Mouse (Mus musculus): ENCODE results near the gene Mapk3.

DNA sequence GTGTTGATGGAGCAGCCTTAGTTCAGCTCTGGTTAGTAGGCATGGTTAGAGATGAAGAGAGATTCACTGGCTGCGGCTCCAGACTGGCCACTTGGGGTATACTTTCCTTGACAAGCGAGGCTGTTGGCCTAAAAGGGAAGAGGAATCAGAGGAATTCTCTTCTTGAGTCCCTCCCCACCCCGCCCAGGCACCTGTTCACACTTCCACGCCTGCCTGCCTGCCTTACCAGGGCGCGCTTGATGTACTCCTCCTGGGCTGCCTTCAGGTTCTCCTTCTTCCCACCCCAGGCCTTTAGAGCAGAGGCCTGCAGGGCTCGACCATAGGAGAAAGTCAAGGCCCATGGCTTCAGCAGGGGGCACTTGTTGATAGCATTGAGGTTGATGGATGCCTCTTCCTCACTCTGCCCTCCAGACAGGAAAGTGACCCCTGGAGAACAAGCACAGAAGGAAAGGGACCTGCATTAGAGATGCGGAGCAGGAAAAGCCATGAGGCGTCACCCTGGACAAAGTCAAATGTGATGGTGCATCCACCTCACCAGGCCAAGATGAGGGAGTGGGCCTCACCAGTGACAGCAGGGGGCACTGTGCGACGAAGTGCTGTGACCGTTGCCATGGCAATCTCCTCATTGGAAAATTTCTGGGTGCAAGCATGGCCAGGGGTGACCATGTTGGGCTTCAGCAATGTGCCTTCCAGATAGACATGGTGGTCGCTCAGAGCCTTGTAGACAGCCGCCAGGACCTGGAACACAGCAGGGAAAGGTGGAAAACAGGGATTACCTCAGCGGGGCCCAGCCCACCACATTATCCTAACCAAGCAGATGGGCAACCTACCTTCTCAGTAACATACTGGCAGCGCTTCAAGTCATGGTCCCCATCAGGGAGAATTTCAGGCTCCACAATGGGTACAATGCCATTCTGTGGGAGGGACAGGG lies 36.3 kb downstream of the Mapk3 start:
- TF ChIP-seq CTCF (IDR thresholded peaks at IDR 0.05; ENCODE audit: control insufficient read depth, insufficient read depth, insufficient replicate concordance, low read depth, low read length) (no peak), POLR2A (IDR thresholded peaks at IDR 0.05; ENCODE audit: control insufficient read depth, low read depth, low read length) (no peak)

Measured in testis, adult 2 months (tissue).